Mouse (Mus musculus) cortical plate, adult 2 months (tissue): ENCODE measurements around the gene 8030474K03Rik. TPM values are rescaled to one million over a fixed set of nuclear protein-coding genes. Genes with fewer than 3 reads are reported as not detected.
A peak's percentile ranks its signal among the peaks of the same experiment; 100 is the strongest.

Experiments
- H3K27ac ChIP-seq: fragments of 200-500 bp; 2 replicates; pipeline ENCODE4 v1.5.1; 2012; ENCODE audit warnings: low read length, control low read depth, inconsistent platforms; ENCODE audit not compliant: insufficient read depth
- H3K4me1 ChIP-seq: fragments of 200-500 bp; 2 replicates; pipeline ENCODE4 v1.6.1; 2011; ENCODE audit warnings: low read length; ENCODE audit not compliant: control insufficient read depth, insufficient read depth
- H3K4me3 ChIP-seq: fragments of 200-500 bp; 2 replicates; pipeline ENCODE4 v1.5.1; 2011; ENCODE audit warnings: mild to moderate bottlenecking, low read length, control low read depth; ENCODE audit not compliant: insufficient read depth
- CTCF ChIP-seq: fragments of 200-500 bp; IDR thresholded peaks from 2 replicates; pipeline ENCODE4 v1.5.1; 2011; ENCODE audit warnings: mild to moderate bottlenecking, control low read depth, low read length; ENCODE audit not compliant: insufficient read depth; ENCODE audit errors: extremely low read depth
- POLR2A ChIP-seq: fragments of 200-500 bp; IDR thresholded peaks from 2 replicates; pipeline ENCODE4 v1.6.1; 2011; ENCODE audit warnings: mild to moderate bottlenecking, low read length, control low read depth; ENCODE audit not compliant: insufficient read depth; ENCODE audit errors: extremely low read depth
- polyA plus RNA-seq: library from polyadenylated mRNA; depleted of rRNA; stranded (reverse); fragments of >200 nt; gene quantifications from 2 replicates; pipeline ENCODE4 v1.2.3, GENCODE M21; 2012; rRNA removed

8030474K03Rik gene
- polyA plus RNA-seq, result not detected in 2 replicates

GRCm38 (mm10) chrX:101794342-101794741, at the start of gene 8030474K03Rik, which contains the start of gene Gm4779:
8030474K03Rik (plus strand) TSS chrX:101794656.
Gm4779 (minus strand) TSS chrX:101794423.
- Histone ChIP-seq H3K27ac (no peak within 1 kb of the TSS), H3K4me3 (no peak within 1 kb of the TSS), H3K4me1 (no peaks in the 10 kb centered on the region)
- no peak for TF ChIP-seq POLR2A
- TF ChIP-seq CTCF, result no peak

- TF ChIP-seq POLR2A (no peak), CTCF (no peak)
- Histone ChIP-seq H3K27ac (no peak overlapping the region), H3K4me1 (no peaks in the 10 kb centered on the region), H3K4me3 (no peak overlapping the region)
These were observed 44.3 kb upstream of the 8030474K03Rik start for GRCm38 (mm10) chrX:101750144-101750543.

GRCm38 (mm10) chrX:101754478-101754877, 40.0 kb upstream of the 8030474K03Rik start:
- no peaks in the 10 kb centered on the region for H3K4me1 ChIP-seq
- H3K4me3 ChIP-seq, result no peak overlapping the region
- TF ChIP-seq POLR2A (no peak), CTCF (no peak)
- H3K27ac ChIP-seq, result no peak overlapping the region

GRCm38 (mm10) chrX:101764621-101765020, 29.8 kb upstream of the 8030474K03Rik start:
- TF ChIP-seq POLR2A (no peak), CTCF (no peak)
- H3K4me1 ChIP-seq, result peaks cover 1% of the 10 kb centered on the region
- no peak overlapping the region for H3K4me3 ChIP-seq
- no peak overlapping the region for H3K27ac ChIP-seq

- TF ChIP-seq POLR2A, result no peak
- TF ChIP-seq CTCF, result no peak
- H3K4me1 ChIP-seq, result peaks cover 1% of the 10 kb centered on the region
- no peak overlapping the region for H3K4me3 ChIP-seq
- no peak overlapping the region for H3K27ac ChIP-seq
These were observed 29.3 kb upstream of the 8030474K03Rik start for GRCm38 (mm10) chrX:101765111-101765510.

GRCm38 (mm10) chrX:101767280-101767679, 27.2 kb upstream of the 8030474K03Rik start:
- H3K27ac ChIP-seq, result no peak overlapping the region
- no peaks in the 10 kb centered on the region for H3K4me1 ChIP-seq
- no peak overlapping the region for H3K4me3 ChIP-seq
- no peak for TF ChIP-seq CTCF
- no peak for TF ChIP-seq POLR2A

GRCm38 (mm10) chrX:101769478-101769877, 25.0 kb upstream of the 8030474K03Rik start:
- H3K4me1 ChIP-seq, result no peaks in the 10 kb centered on the region

GRCm38 (mm10) chrX:101770307-101770706, 24.1 kb upstream of the 8030474K03Rik start:
- TF ChIP-seq CTCF (no peak), POLR2A (no peak)
- Histone ChIP-seq H3K27ac (no peak overlapping the region), H3K4me3 (no peak overlapping the region), H3K4me1 (no peaks in the 10 kb centered on the region)

More at GRCm38 (mm10) chrX:101769478-101769877, 25.0 kb upstream of the 8030474K03Rik start:
- H3K27ac ChIP-seq, result no peak overlapping the region
- no peak for TF ChIP-seq POLR2A
- no peak for TF ChIP-seq CTCF
- no peak overlapping the region for H3K4me3 ChIP-seq

- Histone ChIP-seq H3K4me3 (no peak overlapping the region), H3K4me1 (no peaks in the 10 kb centered on the region), H3K27ac (no peak overlapping the region)
- TF ChIP-seq POLR2A (no peak), CTCF (peak; percentile 76)
These were observed 22.4 kb upstream of the 8030474K03Rik start for GRCm38 (mm10) chrX:101772035-101772434.

GRCm38 (mm10) chrX:101791551-101791950, 2.9 kb upstream of the 8030474K03Rik start:
- H3K27ac ChIP-seq, result no peak overlapping the region
- no peaks in the 10 kb centered on the region for H3K4me1 ChIP-seq
- H3K4me3 ChIP-seq, result no peak overlapping the region
- TF ChIP-seq CTCF (peak; percentile 64), POLR2A (no peak)
